Mouse (Mus musculus) heart, embryonic 16.5 days (tissue): Measurements from ENCODE around the gene Lzic. TPM values are rescaled to one million over a fixed set of nuclear protein-coding genes. Genes with fewer than 3 reads are reported as not detected.

Experiments used
- ATAC-seq: fragments of 200-750 bp; cut with Nextera tagmentation; replicated peaks from 2 replicates; pipeline ENCODE4 v1.8.0; 2017; ENCODE audit warnings: moderate number of reproducible peaks; ENCODE audit not compliant: insufficient read depth, low FRiP score; ENCODE audit errors: extremely low read depth
- H3K27ac ChIP-seq: fragments of 300-500 bp; sonication (generic); 2 replicates; pipeline ENCODE4 v1.5.1; 2014; ENCODE audit warnings: mild to moderate bottlenecking, low read length, control low read depth, moderate library complexity
- H3K27me3 ChIP-seq: fragments of 300-500 bp; sonication (generic); 2 replicates; pipeline ENCODE4 v1.6.1; 2014; ENCODE audit warnings: low read length, mixed read lengths; ENCODE audit not compliant: control insufficient read depth, insufficient read depth
- H3K36me3 ChIP-seq: fragments of 300-500 bp; sonication (generic); 2 replicates; pipeline ENCODE4 v1.6.1; 2014; ENCODE audit not compliant: control insufficient read depth, insufficient read depth
- H3K4me1 ChIP-seq: fragments of 300-500 bp; sonication (generic); 2 replicates; pipeline ENCODE4 v1.6.1; 2014; ENCODE audit warnings: low read length, mixed read lengths; ENCODE audit not compliant: control insufficient read depth, insufficient read depth
- H3K4me2 ChIP-seq: fragments of 300-500 bp; sonication (generic); 2 replicates; pipeline ENCODE4 v1.6.1; 2014; ENCODE audit warnings: low read depth, mild to moderate bottlenecking, control low read depth, low read length
- H3K4me3 ChIP-seq: fragments of 300-500 bp; sonication (generic); 2 replicates; pipeline ENCODE4 v1.5.1; 2014; ENCODE audit warnings: mild to moderate bottlenecking, control low read depth, low read length
- H3K9ac ChIP-seq: fragments of 300-500 bp; sonication (generic); 2 replicates; pipeline ENCODE4 v1.6.1; 2014; ENCODE audit warnings: low read length, control low read depth
- H3K9me3 ChIP-seq: fragments of 300-500 bp; sonication (generic); replicated peaks from 2 replicates; pipeline ENCODE4 v1.6.1; 2016; ENCODE audit warnings: low read length; ENCODE audit not compliant: control insufficient read depth
- WGBS: fragments of 180-500 bp; shearing (Covaris S2); extraction: QIAGEN DNeasy Blood & Tissue Kit; methylation state at CpG from one replicate; pipeline ENCODE4 v1.1.7; 2014; 5-methylcytosine and 5-hydroxymethylcytosine counted together
- microRNA-seq: library from miRNA; unstranded; fragments of <30 nt; microRNA quantifications from one replicate; pipeline ENCODE4, GENCODE M21; 2017
- polyA plus RNA-seq: library from polyadenylated mRNA; unstranded; fragments of >200 nt; fragmentation: Nextera tagmentation; extraction: Ambion mirVana; gene quantifications from 2 replicates; pipeline ENCODE4 v1.2.1, GENCODE M21; 2015

The Lzic gene
- polyA plus RNA-seq, 1 experiment from 2014 or later: 39.3 TPM

- 72% methylated on average over 15 of the region's 15 CpGs for WGBS
- no peak for ATAC-seq
- H3K9me3 ChIP-seq: no peaks in the 10 kb centered on the region
- H3K9ac ChIP-seq: no peak overlapping the region
- peaks cover 22% of the 10 kb centered on the region for H3K4me1 ChIP-seq
- no peaks in the 10 kb centered on the region for H3K27me3 ChIP-seq
- no peaks in the 10 kb centered on the region for H3K36me3 ChIP-seq
- no peak overlapping the region for H3K4me3 ChIP-seq
- peak overlapping the region; percentile 28 for H3K27ac ChIP-seq
- H3K4me2 ChIP-seq: no peak overlapping the region
These were observed 42.8 kb downstream of the Lzic start for GRCm38 (mm10) chr4:149527621-149528354.

- Histone ChIP-seq H3K4me2 (no peak overlapping the region), H3K27me3 (no peaks in the 10 kb centered on the region), H3K27ac (peak overlapping the region; percentile 28), H3K9ac (no peak overlapping the region), H3K9me3 (no peaks in the 10 kb centered on the region), H3K4me1 (peaks cover 22% of the 10 kb centered on the region), H3K36me3 (no peaks in the 10 kb centered on the region), H3K4me3 (no peak overlapping the region)
- no peak for ATAC-seq
- 37% methylated on average over 6 of the region's 6 CpGs for WGBS
These were observed 44.7 kb downstream of the Lzic start for GRCm38 (mm10) chr4:149529691-149530090.

DNA sequence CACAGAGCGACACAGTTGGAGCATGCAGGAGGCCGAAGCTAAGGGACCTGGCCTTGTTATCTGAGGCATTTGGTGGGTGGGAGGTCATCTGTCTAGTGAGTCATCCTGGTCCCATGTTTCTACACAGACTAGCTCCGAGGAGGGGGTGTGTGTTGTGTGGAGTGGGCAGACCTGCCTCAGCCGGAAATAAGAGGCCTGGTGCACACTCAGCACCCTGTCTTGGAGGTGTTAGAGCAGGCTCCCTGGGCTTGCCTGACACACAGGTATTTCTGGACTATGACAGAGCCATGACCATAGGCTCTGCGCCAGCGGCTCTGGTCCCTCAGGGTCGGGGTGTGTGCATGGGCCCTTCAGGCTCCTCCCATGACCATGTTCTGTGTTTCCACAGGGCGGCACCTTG is 54.4 kb downstream of the Lzic start:
- ATAC-seq: peak; percentile 86
- no peak overlapping the region for H3K4me3 ChIP-seq
- H3K9ac ChIP-seq: 0 out of 2 replicates have a peak overlapping the region, but pooled peaks have one; percentile 42
- H3K36me3 ChIP-seq: no peaks in the 10 kb centered on the region
- H3K27me3 ChIP-seq: no peaks in the 10 kb centered on the region
- H3K4me1 ChIP-seq: peaks cover 16% of the 10 kb centered on the region
- no peaks in the 10 kb centered on the region for H3K9me3 ChIP-seq
- no peak overlapping the region for H3K4me2 ChIP-seq
- WGBS: 31% methylated on average over 8 of the region's 8 CpGs
- peak overlapping the region; percentile 54; the same call in 1 of the 2 replicates for H3K27ac ChIP-seq

DNA sequence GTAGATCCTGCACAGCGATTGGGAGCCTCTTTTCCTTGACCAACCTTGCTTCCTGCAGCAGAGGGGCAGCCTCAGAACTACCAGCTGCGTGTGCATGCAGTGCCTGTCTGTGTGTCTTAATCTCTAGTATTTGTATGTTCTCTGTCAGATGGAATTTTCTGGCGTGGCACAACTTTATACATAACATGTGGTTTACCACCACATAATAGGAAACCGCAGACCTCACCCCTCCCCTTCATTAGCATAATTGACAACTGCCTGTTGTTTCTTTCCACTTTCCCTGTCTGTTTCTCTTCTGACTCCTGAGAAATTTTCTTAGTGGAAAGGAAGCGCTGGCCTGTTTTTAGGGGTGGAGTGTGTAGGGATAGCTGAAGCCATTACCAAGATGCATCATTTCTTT is 56.9 kb downstream of the Lzic start:
- no peak overlapping the region for H3K9ac ChIP-seq
- H3K4me1 ChIP-seq: peaks cover 16% of the 10 kb centered on the region
- H3K9me3 ChIP-seq: no peaks in the 10 kb centered on the region
- no peak overlapping the region for H3K4me3 ChIP-seq
- H3K36me3 ChIP-seq: peaks cover 11% of the 10 kb centered on the region
- H3K4me2 ChIP-seq: no peak overlapping the region
- 54% methylated on average over 5 of the region's 5 CpGs for WGBS
- no peak for ATAC-seq
- no peak overlapping the region for H3K27ac ChIP-seq
- H3K27me3 ChIP-seq: no peaks in the 10 kb centered on the region

DNA sequence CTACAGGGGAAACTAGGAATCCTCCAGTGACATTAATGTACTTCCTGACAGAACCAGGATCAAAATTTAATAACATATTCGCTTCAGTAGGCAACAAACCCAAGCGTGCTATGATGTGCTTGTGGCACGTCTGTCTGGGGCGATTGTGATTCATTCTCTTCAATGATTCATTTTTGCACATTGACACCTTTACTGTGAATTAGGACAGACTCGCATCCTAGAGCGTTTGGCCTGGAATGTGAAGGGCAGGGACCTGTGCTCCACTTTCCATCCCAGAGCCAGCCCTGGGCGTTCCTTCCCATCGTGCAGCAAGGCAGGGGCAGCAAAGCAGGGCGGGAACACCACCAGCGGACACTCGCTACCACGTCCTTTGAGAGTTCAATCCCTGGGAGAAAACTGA is 57.4 kb downstream of the Lzic start:
- no peaks in the 10 kb centered on the region for H3K27me3 ChIP-seq
- H3K9me3 ChIP-seq: no peaks in the 10 kb centered on the region
- no peak overlapping the region for H3K27ac ChIP-seq
- no peak overlapping the region for H3K4me2 ChIP-seq
- no peak overlapping the region for H3K9ac ChIP-seq
- WGBS: 76% methylated on average over 12 of the region's 12 CpGs
- ATAC-seq: no peak
- no peak overlapping the region for H3K4me3 ChIP-seq
- H3K4me1 ChIP-seq: peaks cover 16% of the 10 kb centered on the region
- H3K36me3 ChIP-seq: peaks cover 12% of the 10 kb centered on the region

DNA sequence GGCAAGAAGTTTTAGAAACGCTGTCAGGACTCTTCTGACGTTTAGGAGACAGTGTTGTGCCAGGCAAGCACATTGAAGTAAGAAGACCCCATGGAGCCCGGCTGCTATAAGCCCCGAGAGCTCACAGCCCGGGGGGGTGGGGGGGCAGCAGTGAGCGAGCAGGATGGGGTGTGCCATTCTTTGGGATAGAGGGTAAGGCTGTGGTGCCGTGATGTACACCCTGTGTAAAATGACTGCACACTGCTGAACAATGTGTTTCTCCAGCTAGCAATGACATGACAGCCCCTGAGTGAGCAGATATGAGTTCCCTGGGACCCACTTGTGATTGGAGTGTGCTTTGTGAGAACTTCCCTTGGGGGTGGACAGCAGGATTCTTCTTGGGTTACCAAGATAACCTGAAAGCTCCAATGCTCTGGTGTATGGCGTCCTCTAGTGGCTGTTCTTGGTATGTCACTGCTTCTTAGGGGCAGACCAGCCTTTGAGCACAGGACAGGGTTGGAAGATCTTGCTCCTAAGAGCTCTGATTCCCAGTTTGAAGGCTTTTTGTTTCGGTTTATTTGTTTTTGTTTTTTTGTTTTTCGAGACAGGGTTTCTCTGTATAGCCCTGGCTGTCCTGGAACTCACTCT is 58.0 kb downstream of the Lzic start:
- WGBS: 43% methylated on average over 10 of the region's 10 CpGs
- ATAC-seq: no peak
- Histone ChIP-seq H3K9me3 (no peaks in the 10 kb centered on the region), H3K27me3 (no peaks in the 10 kb centered on the region), H3K27ac (no peak overlapping the region), H3K4me2 (no peak overlapping the region), H3K4me3 (no peak overlapping the region), H3K4me1 (peaks cover 16% of the 10 kb centered on the region), H3K36me3 (peaks cover 12% of the 10 kb centered on the region), H3K9ac (no peak overlapping the region)

DNA sequence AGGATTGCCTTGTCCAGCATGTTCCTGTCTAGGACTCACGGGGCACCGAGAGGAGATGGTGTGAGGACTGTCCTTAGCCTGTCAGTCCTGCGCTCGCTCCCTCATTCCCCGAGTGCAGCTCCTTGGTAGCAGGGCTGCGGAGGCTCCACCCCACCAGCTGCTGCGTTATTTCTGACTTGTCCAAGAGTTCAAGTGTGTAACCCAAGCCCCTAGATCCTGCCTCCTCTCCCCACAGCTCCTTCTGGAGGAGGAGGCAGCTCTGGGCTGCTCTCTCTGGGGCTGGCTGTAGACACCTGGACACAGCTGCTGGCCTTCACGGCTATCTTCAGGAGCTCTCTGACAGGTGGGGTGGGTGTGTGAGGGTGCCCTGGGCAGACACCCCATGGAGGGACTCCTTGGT is 59.9 kb downstream of the Lzic start:
- peaks cover 12% of the 10 kb centered on the region for H3K36me3 ChIP-seq
- no peaks in the 10 kb centered on the region for H3K27me3 ChIP-seq
- no peak overlapping the region for H3K9ac ChIP-seq
- H3K4me1 ChIP-seq: peaks cover 4% of the 10 kb centered on the region
- WGBS: 73% methylated on average over 8 of the region's 8 CpGs
- H3K4me2 ChIP-seq: no peak overlapping the region
- H3K4me3 ChIP-seq: no peak overlapping the region
- no peak for ATAC-seq
- H3K9me3 ChIP-seq: no peaks in the 10 kb centered on the region
- H3K27ac ChIP-seq: no peak overlapping the region

Small RNAs within 50 kb of the gene (microRNA-seq; reads per million reads assigned to microRNA genes)
- gene Mir5616: 2.2 reads per million, percentile 5 among the genes with 10 or more reads in this experiment

Other genes with a start within 250 kb of the Lzic start
- gene Kif1b, start 177.5 kb upstream of the Lzic start, polyA plus RNA-seq: 39.8 and 47.5 TPM in 2 replicates
- 29.9 and 32.5 TPM in 2 replicates for gene Ube4b, start 58.5 kb upstream of the Lzic start, polyA plus RNA-seq
- gene Rbp7, start 30.3 kb upstream of the Lzic start, polyA plus RNA-seq: 13.0 and 14.6 TPM in 2 replicates
- gene Tmem274, start 7.9 kb upstream of the Lzic start, polyA plus RNA-seq: 0.34 and 0.41 TPM in 2 replicates
- gene Nmnat1, start within 50 bp of the Lzic start, polyA plus RNA-seq: 13.5 and 15.8 TPM in 2 replicates
- 28.7 and 38.3 TPM in 2 replicates for gene Ctnnbip1, start 33.0 kb downstream of the Lzic start, polyA plus RNA-seq
- gene Clstn1, start 101.2 kb downstream of the Lzic start, polyA plus RNA-seq: 6.7 and 16.8 TPM in 2 replicates
- gene Pik3cd, start 217.3 kb downstream of the Lzic start, polyA plus RNA-seq: 5.5 and 7.8 TPM in 2 replicates